Mouse (Mus musculus): ENCODE data around the gene Sptbn4.

The Sptbn4 gene

DNA sequence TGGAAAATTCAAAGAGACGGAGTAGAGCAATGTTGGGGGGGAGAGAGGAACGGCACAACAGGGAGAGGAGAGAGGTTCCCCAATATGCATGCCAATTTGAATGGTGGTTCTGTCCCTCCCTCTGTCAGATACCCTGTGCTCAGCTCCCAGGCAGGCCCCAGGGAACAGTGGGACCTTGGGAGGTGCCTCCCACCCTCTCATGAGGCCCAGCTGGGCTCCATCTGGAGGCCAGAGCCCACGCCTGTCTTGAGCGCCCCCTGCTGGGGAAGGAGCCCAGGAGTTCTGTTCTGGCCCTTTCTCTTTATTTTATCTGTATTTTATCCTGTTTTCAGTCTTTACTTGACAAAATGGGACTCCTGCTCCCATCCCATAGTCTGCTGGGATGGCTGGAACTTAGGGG lies 62.8 kb downstream of the Sptbn4 start:
- peak; percentile 84 for DNase-seq (ENCODE audit: low read depth, low spot score)

DNA sequence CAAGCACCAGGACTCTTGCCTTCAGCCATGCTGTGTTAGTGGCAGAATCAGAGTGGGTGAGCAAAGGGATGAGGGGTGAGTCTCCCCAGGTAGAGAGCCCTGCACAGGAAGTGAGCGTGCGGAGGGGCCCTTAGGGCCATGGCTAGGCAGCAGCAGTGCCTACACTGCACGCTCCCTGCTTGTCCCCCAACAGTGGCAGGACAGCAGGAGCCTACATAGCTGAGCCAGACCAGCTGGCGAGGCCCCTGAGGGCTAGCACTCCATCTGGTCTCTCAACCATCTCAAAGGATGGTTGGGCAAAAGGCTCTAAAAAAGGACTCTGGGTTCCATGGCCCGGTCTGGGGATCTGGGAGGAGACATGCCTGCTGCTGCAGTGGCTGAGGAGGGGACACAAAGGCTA lies 63.4 kb downstream of the Sptbn4 start:
- no peak for DNase-seq (ENCODE audit: low read depth, low spot score)

DNA sequence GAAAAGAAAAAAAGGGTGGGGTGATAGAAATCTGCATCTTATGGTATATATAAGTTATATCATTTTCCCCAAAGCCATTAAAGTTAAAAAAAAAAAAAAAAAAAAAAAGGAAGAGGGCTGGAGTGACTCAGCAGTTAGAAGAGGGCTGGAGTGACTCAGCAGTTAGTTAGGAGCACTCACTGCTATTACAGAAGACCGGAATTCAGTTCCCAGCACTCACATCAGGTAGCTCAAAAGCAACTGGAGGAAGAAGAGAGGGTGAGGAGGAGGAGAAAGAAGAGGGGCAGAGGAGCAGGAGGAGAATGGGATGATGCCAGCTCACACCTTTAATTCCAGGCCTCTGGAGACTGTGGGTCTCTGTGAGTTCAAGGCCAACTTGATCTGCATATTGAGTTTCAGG lies 64.3 kb downstream of the Sptbn4 start:
- DNase-seq (ENCODE audit: low read depth, low spot score) = no peak

GRCm38 (mm10) chr7:27381560-27381959 lies 65.9 kb downstream of the Sptbn4 start:
- DNase-seq (ENCODE audit: low read depth, low spot score) = no peak

- DNase-seq (ENCODE audit: low read depth, low spot score) = no peak
These were observed 66.5 kb downstream of the Sptbn4 start for GRCm38 (mm10) chr7:27381009-27381408.

DNA sequence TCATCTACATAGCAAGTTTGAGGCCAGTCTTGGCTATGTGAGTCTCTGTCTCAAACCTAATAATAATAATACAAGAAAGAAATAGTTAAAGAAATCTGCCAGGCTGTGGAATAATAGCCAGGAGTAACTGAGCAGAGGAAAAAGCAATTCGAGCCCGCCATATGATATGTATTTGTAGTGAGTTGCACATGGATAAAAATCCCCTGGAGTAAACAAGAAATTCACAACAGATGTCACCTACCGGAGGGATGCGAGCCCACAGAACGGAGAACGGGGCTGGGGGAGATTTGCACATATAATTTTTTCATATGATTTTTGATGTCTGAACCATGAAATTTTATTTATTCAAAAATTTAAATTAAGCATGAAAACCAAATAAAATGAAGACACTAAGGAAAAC lies 67.7 kb downstream of the Sptbn4 start:
- DNase-seq (ENCODE audit: low read depth, low spot score) = no peak

DNA sequence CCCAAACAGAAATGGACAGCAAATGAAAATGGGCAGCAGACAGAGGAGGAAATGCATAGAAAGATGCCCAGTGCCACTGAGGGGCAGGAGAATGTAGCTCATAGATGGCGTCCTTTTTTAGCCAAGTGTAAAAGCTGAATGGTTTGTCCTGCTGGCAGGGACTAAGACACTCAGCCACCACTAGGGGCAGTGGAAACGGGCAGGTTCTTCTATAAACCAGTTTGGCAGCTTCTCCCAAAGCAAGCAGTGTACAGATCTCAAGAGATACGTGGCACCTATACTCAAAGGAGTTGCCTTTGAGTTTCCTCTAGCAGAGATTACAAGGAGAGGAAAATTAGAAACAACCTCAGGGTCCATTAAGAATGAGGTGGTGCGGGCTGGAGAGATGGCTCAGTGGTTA lies 69.1 kb downstream of the Sptbn4 start:
- DNase-seq (ENCODE audit: low read depth, low spot score) = peak; percentile 54

DNA sequence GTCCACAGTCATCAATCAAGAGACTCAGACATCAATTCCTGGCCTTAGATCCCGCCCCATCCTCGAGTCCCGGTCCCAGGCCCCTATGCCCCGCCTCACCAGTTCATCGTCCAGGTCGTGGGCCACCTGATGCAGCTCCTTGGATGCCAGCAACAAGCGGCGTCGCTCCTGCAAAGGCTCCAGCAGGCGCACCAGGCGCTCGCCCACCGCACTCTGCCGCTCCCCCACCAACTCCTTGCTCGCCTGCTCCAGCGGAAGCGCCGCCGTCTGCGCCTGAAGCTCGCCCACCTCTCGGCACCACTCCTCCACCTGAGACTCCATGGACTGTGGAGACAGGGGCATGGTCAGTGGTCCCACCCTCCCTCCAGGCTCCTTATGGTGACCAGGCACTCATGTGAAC lies 72.2 kb downstream of the Sptbn4 start:
- DNase-seq (ENCODE audit: low read depth, low spot score) = no peak

GRCm38 (mm10) chr7:27371715-27372462 lies 75.6 kb downstream of the Sptbn4 start:
- no peak for DNase-seq (ENCODE audit: low read depth, low spot score)

- no peak for DNase-seq (ENCODE audit: low read depth, low spot score)
These were observed 78.4 kb downstream of the Sptbn4 start for GRCm38 (mm10) chr7:27369111-27369510.

GRCm38 (mm10) chr7:27367976-27368375 lies 79.5 kb downstream of the Sptbn4 start:
- DNase-seq (ENCODE audit: low read depth, low spot score) = peak; percentile 39

GRCm38 (mm10) chr7:27366082-27366844 lies 81.2 kb downstream of the Sptbn4 start:
- DNase-seq (ENCODE audit: low read depth, low spot score) = peak; percentile 35

- peak; percentile 34 for DNase-seq (ENCODE audit: low read depth, low spot score)
These were observed 83.1 kb downstream of the Sptbn4 start for GRCm38 (mm10) chr7:27364379-27364778.

- peak; percentile 99 for DNase-seq (ENCODE audit: low read depth, low spot score)
These were observed 86.1 kb downstream of the Sptbn4 start for GRCm38 (mm10) chr7:27361283-27361946.

GRCm38 (mm10) chr7:27360749-27361148 lies 86.7 kb downstream of the Sptbn4 start:
- no peak for DNase-seq (ENCODE audit: low read depth, low spot score)

DNA sequence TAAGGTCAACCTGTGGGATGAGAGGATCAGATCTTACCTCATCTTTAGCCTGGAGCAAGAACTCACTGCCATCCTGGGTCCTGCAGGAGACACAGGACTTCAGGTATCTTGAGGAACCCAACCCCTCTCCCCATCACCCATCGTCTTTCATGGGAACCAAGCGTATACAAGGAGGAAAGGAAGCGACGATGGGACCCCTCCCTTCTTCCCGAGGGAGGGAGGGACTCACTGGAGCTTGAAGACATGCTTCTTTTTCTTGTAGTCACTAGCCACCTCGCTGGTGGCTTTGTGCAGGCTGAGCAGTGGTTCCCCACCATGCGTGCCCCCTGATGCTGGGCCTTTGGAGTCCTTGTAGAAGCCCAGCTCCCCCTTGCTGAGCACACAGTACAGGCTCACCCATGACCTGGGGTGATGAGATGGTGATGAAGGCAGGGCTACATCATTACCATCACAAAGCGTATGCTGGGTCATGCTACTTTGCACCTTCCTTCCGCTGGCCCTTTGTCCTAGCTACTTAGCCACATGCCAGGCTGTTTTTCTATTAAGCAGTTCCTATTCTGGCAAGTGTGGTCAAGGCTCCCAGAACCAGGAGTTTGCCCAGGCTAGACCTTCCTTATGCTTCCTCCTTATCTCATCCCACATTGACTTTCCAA lies 87.7 kb downstream of the Sptbn4 start:
- no peak for DNase-seq (ENCODE audit: low read depth, low spot score)

DNA sequence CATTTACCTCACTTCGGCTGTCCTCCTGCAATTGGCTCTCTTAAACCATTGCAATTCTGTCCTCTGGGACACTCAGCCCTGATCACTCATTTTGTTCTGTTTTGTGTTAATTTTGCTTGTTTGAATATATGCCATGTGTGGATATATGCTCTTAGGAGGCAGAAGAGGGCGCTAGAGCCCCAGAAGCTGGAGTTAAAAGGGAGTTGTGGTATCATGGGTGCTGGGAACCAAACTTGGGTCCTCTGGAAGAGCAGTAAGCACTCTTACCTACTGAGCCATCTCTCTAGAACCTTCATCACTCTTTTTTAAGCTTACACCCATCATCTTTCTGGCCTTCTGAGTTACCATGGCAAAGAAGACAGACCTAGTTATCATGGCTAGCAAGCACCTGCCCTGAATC lies 88.3 kb downstream of the Sptbn4 start:
- no peak for DNase-seq (ENCODE audit: low read depth, low spot score)

GRCm38 (mm10) chr7:27357595-27357978 lies 89.9 kb downstream of the Sptbn4 start:
- peak; percentile 59 for DNase-seq (ENCODE audit: low read depth, low spot score)

- no peak for DNase-seq (ENCODE audit: low read depth, low spot score)
These were observed 90.5 kb downstream of the Sptbn4 start, which contains the start of gene Gm20479 for GRCm38 (mm10) chr7:27356861-27357594. Gene Gm20479 (minus strand): TSS chr7:27357419.

DNA sequence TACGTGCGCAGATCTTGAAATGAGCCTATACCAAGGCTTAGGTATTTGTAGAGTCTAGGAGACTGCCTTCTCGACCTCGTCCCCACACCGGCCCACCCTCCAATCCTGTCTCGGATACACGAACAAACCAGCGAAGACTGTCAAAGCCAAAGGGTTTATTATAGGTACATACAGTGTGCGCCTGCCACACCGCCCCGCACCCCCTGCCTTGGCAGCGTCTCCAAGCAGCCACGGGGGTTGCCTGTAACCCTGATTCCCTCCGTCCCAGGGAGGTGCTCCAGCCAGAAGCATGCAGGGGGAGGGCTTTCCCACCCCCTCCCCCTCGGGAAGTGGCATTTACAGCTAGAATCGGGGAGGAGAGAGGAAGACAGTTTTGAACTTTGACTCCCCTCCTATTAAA lies 91.2 kb downstream of the Sptbn4 start:
- DNase-seq (ENCODE audit: low read depth, low spot score) = no peak

- DNase-seq (ENCODE audit: low read depth, low spot score) = peak; percentile 93
These were observed 91.7 kb downstream of the Sptbn4 start, which contains the start of gene Shkbp1 for GRCm38 (mm10) chr7:27355745-27356240. Gene Shkbp1 (minus strand): TSS chr7:27356019.
